Mouse (Mus musculus) bone marrow macrophage, adult 2 months (primary cell): ENCODE measurements around the gene Prmt9.

Experiments used
- CTCF ChIP-seq: IDR thresholded peaks from 2 replicates; pipeline ENCODE4 v1.5.1; 2012; ENCODE audit warnings: low read depth, mild to moderate bottlenecking, low read length, moderate library complexity
- POLR2A ChIP-seq: IDR thresholded peaks from 2 replicates; pipeline ENCODE4 v1.6.1; 2012; ENCODE audit warnings: mild to moderate bottlenecking, low read depth, low read length, borderline replicate concordance

DNA sequence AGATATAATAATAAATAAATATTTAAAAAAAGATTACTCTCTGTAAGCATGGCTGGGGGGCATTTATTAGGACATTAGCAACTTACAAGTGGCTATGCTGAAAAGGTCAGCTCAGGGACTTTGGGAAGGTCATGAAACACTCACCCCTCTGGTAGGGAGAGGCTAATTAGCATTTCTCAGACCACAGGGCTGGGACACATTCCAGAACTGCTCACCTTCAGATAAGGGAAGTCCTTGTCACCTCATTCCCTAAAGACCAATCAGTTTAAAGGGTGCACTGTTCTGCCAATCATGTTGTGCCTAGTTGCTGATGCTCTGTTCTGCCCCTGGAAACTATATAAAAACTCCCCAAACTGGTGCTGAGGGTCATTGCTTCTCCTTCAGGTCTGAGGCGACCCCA is 10.9 kb upstream of the Prmt9 start:
- TF ChIP-seq CTCF (no peak), POLR2A (no peak)
